Mouse (Mus musculus): ENCODE measurements around the gene Prkrip1. TPM values are rescaled to one million over a fixed set of nuclear protein-coding genes. Genes with fewer than 3 reads are reported as not detected.

Prkrip1 gene
- total and polyA plus RNA-seq, 3 experiments, result 45.5 to 94.8 (median 47.7) TPM

- in situ Hi-C loops (cut with MboI; ENCODE audit: low pct_ligation_motif_present, low pct_unique_long_range_greater_than_20kb, low sequenced_read_pairs), result loop anchor here (5.0 kb wide), 2 partner anchors 42 to 53 kb away; partner anchors contain the start of gene Rasa4
These were observed 63.0 kb downstream of the Prkrip1 start, which contains the start of the genes Lrwd1 and Alkbh4 for GRCm38 (mm10) chr5:136135571-136136291. Gene Lrwd1 (minus strand): TSS chr5:136136074. Gene Alkbh4 (plus strand): TSS chr5:136136146.

More at GRCm38 (mm10) chr5:136135571-136136291, 63.0 kb downstream of the Prkrip1 start, which contains the start of the genes Lrwd1 and Alkbh4:
- Histone ChIP-seq H3K4me1 (ENCODE audit: control insufficient read depth in 1 of 2, insufficient read depth in 2 of 2) (peaks cover 6 to 20% of the 10 kb centered on the region in 2 experiments), H3K27ac (ENCODE audit: insufficient read depth, low read depth) (peak within 1 kb of the TSS; percentile 30; the same call in 1 of the 2 replicates), H3K4me2 (ENCODE audit: insufficient read depth, low read depth, poor library complexity, severe bottlenecking) (peak within 1 kb of the TSS; percentile 60; the same call in 1 of the 2 replicates), H3K9ac (ENCODE audit: insufficient read depth, low read depth) (peak within 1 kb of the TSS; percentile 83), H3K9me3 (replicated peaks; ENCODE audit: low read length) (no peaks in the 10 kb centered on the region), H3K36me3 (replicated peaks in 1 of 2; ENCODE audit: control insufficient read depth in 1 of 2, insufficient read depth in 1 of 2, low read length in 1 of 2) (peaks cover 38 to 66% of the 10 kb centered on the region in 2 experiments), H3K4me3 (replicated peaks in 1 of 3; ENCODE audit: low read depth in 2 of 3, low read length in 2 of 3, poor library complexity in 1 of 3) (peak within 1 kb of the TSS; percentile 71 to 96 (median 75)), H3K79me2 (replicated peaks; ENCODE audit: control insufficient read depth, extremely low read depth, insufficient read depth, poor library complexity, severe bottlenecking) (peaks cover 11% of the 10 kb centered on the region), H3K27me3 (replicated peaks) (no peaks in the 10 kb centered on the region)
- peak; percentile 97 for DNase-seq (ENCODE audit: extremely low read depth)
- TF ChIP-seq RAD21 (IDR thresholded peaks at IDR 0.05; ENCODE audit: low read depth, low read length), result peak; percentile 17; the same call in 1 of the 2 replicates
- no peak for TF ChIP-seq PAX5 (IDR thresholded peaks at IDR 0.05; ENCODE audit: low read length)
- peak; percentile 34; the same call in 1 of the 2 replicates for TF ChIP-seq MXI1 (IDR thresholded peaks at IDR 0.05; ENCODE audit: low read depth, low read length)
- no peak for TF ChIP-seq MAFK (IDR thresholded peaks at IDR 0.05; ENCODE audit: insufficient replicate concordance, low read length)
- peak; percentile 94; the same call in 1 of the 2 replicates for TF ChIP-seq KAT2A (IDR thresholded peaks at IDR 0.05; ENCODE audit: insufficient replicate concordance, low read length)
- TF ChIP-seq ELF1 (IDR thresholded peaks at IDR 0.05; ENCODE audit: low read depth, low read length), result peak; percentile 92
- no peak for TF ChIP-seq MAZ (IDR thresholded peaks at IDR 0.05; ENCODE audit: low read depth, low read length)
- no peak for TF ChIP-seq ETS1 (conservative IDR thresholded peaks at IDR 0.05; ENCODE audit: low read depth, low read length)
- peak; percentile 69; the same call in 1 of the 2 replicates for TF ChIP-seq GABPA (IDR thresholded peaks at IDR 0.05; ENCODE audit: insufficient replicate concordance, low read depth, low read length)
- TF ChIP-seq ZMIZ1 (IDR thresholded peaks at IDR 0.05; ENCODE audit: low read depth, low read length), result no peak
- no peak for TF ChIP-seq ZNF384 (IDR thresholded peaks at IDR 0.05; ENCODE audit: low read depth, low read length)
- no peak for TF ChIP-seq RCOR1 (conservative IDR thresholded peaks at IDR 0.05; ENCODE audit: low read depth, low read length)
- TF ChIP-seq NRF1 (IDR thresholded peaks at IDR 0.05; ENCODE audit: low read depth, low read length), result peak; percentile 93
- TF ChIP-seq USF1 (IDR thresholded peaks at IDR 0.05; ENCODE audit: low read depth, low read length), result no peak
- no peak for TF ChIP-seq UBTF (IDR thresholded peaks at IDR 0.05; ENCODE audit: low read depth, low read length)
- 0 out of 2 replicates have a peak, but pooled peaks have one; percentile 9 for TF ChIP-seq MYC (IDR thresholded peaks at IDR 0.05; ENCODE audit: low read depth, low read length)
- no peak for TF ChIP-seq TBP (conservative IDR thresholded peaks at IDR 0.05; ENCODE audit: low read depth, low read length)
- peak in 1 of 2 experiments; percentile 75; a peak in 2 of 4 replicates for TF ChIP-seq CTCF (conservative IDR thresholded peaks at IDR 0.05 in 1 of 2, IDR thresholded peaks at IDR 0.05 in 1 of 2; ENCODE audit: low read depth in 2 of 2, low read length in 2 of 2)
- TF ChIP-seq POLR2AphosphoS2 (IDR thresholded peaks at IDR 0.05; ENCODE audit: low read depth, low read length), result no peak
- TF ChIP-seq E2F4 (IDR thresholded peaks at IDR 0.05; ENCODE audit: insufficient replicate concordance, low read depth, low read length), result no peak
- no peak for TF ChIP-seq JUN (IDR thresholded peaks at IDR 0.05; ENCODE audit: insufficient read depth, low read depth, low read length)
- peak; percentile 70; the same call in 1 of the 2 replicates for TF ChIP-seq CHD2 (IDR thresholded peaks at IDR 0.05; ENCODE audit: low read length)
- no peak; the same call in 1 of the 2 replicates for TF ChIP-seq SIN3A (IDR thresholded peaks at IDR 0.05; ENCODE audit: low read length)
- no peak for TF ChIP-seq JUND (conservative IDR thresholded peaks at IDR 0.05; ENCODE audit: low read depth, low read length)
- peak; percentile 41; the same call in 1 of the 2 replicates for TF ChIP-seq MEF2A (IDR thresholded peaks at IDR 0.05; ENCODE audit: borderline replicate concordance, low read depth, low read length)
- 0 out of 2 replicates have a peak, but pooled peaks have one; percentile 6 for TF ChIP-seq IRF4 (IDR thresholded peaks at IDR 0.05; ENCODE audit: low read depth, low read length)
- TF ChIP-seq TCF12 (IDR thresholded peaks at IDR 0.05; ENCODE audit: low read depth, low read length), result peak; percentile 85
- TF ChIP-seq NELFE (IDR thresholded peaks at IDR 0.05; ENCODE audit: low read depth, low read length), result peak; percentile 70
- peak; percentile 63 for TF ChIP-seq SMC3 (IDR thresholded peaks at IDR 0.05; ENCODE audit: low read depth, low read length)
- TF ChIP-seq BHLHE40 (IDR thresholded peaks at IDR 0.05; ENCODE audit: low read depth, low read length), result no peak
- no peak; the same call in 1 of the 2 replicates for TF ChIP-seq MAX (IDR thresholded peaks at IDR 0.05; ENCODE audit: low read length)
- TF ChIP-seq ZC3H11A (IDR thresholded peaks at IDR 0.05; ENCODE audit: low read depth, low read length), result no peak
- TF ChIP-seq HCFC1 (IDR thresholded peaks at IDR 0.05; ENCODE audit: low read depth, low read length), result peak; percentile 99
- TF ChIP-seq POLR2A (IDR thresholded peaks at IDR 0.05; ENCODE audit: low read depth, low read length), result peak; percentile 85
- TF ChIP-seq EP300 (IDR thresholded peaks at IDR 0.05; ENCODE audit: low read length), result no peak
- dilution Hi-C loops (cut with MboI; ENCODE audit: extremely low pct_ligation_motif_present, extremely low pct_unique_long_range_greater_than_20kb, low sequenced_read_pairs), result no loop called here

Measured in CH12.LX (cell line).